Mouse (Mus musculus) left cerebral cortex, adult 2 months (tissue): ENCODE measurements around the gene Calu. TPM values are rescaled to one million over a fixed set of nuclear protein-coding genes. Genes with fewer than 3 reads are reported as not detected.
"Not testable (repeated sequence)": the region's sequence is repeated elsewhere in the genome, so short reads cannot be mapped to it uniquely, and the experiment has no call there.

Source experiments
- DNase-seq, 2 experiments: peaks; one replicate each; pipeline ENCODE4 v3.0.0; 2021 to 2022; ENCODE audit warnings: low spot score in 2 of 2, mixed read lengths in 1 of 2; ENCODE audit errors: extremely low spot score in 1 of 2
- H3K27ac ChIP-seq: fragments of 200-600 bp; 2 replicates; pipeline ENCODE4 v1.8.1; 2022
- H3K4me3 ChIP-seq: fragments of 200-600 bp; 2 replicates; pipeline ENCODE4 v1.8.1; 2022
- CTCF ChIP-seq: fragments of 200-600 bp; IDR thresholded peaks from 2 replicates; pipeline ENCODE4 v1.8.1; 2022; ENCODE audit warnings: antibody characterized with exemption, mild to moderate bottlenecking, moderate library complexity
- intact Hi-C: fragments of 180-260 bp; cut with DNase I; formaldehyde crosslinking; loops from one replicate; pipeline ENCODE4 v1.15.1; 2025
- total RNA-seq, 2 experiments: library from RNA; stranded (reverse); gene quantifications; 2 replicates each; pipeline ENCODE4 v1.2.3; 2021

Gene Calu
- total RNA-seq, 2 experiments from 2014 or later, result 59.5 to 65.2 TPM

DNA sequence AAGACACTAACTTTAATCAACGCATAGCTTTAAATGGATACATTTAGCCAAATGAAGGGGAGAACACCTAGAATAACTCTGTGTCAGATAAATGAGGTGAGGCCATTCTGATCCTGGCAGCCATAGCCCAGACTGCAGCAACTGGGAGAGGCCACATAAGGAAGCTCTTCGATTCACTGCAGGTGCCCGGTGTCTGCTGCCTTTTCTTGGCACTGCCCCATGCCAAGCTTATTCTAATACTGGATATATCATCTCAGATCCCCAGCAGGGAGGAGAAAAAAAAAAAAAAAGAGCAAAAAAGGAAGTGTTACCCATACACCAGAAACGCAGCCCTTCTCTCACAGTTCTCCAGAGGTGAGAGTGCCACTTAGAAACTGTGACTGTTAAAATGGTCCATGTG lies 29.5 kb downstream of the Calu start:
- Histone ChIP-seq H3K27ac (no peak overlapping the region), H3K4me3 (no peak overlapping the region)
- no peak for DNase-seq
- no peak for TF ChIP-seq CTCF
- intact Hi-C loops, result no loop called here

DNA sequence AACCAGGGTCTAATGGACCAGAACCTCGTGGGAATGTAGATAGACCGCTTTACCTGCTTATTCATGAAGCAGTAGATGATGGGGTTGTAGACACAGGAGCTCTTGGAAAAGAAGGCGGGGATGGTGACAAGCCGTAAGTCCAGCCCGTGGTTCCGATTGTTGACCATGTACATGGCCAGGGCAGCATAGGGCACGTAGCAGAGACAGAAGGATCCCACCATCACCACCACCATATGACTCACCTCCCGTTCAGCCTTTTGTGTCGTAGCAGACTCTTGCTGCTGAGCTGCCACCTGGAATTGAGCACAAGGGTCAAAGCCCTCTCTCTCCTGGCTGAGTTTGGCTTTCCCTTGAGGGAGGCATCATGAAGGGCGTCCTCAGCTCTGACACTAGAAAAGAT lies 30.8 kb downstream of the Calu start:
- Histone ChIP-seq H3K27ac (no peak overlapping the region), H3K4me3 (no peak overlapping the region)
- intact Hi-C loops, result no loop called here
- DNase-seq, result no peak
- TF ChIP-seq CTCF, result no peak

DNA sequence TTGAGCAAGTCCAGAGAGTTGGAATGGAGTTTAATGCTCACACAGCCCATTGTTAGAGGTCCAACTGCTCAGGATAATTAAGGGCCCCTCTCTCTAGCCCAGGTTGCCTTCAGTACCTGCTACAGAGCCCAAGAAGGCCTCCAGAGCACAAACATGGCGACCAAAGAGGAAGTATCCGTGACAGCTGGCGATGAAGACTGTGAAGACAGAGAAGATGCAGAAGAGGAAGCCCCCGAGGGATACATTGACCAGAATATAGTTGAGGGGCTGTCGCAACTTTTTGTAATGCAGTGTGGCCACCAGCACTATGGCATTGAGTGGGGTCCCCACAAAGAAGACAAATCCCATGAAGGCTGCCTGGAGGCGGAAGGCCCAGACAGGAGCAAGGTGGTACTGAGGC lies 32.1 kb downstream of the Calu start:
- no peak for TF ChIP-seq CTCF
- intact Hi-C loops, result no loop called here
- DNase-seq, result no peak
- no peak overlapping the region for H3K27ac ChIP-seq
- no peak overlapping the region for H3K4me3 ChIP-seq

DNA sequence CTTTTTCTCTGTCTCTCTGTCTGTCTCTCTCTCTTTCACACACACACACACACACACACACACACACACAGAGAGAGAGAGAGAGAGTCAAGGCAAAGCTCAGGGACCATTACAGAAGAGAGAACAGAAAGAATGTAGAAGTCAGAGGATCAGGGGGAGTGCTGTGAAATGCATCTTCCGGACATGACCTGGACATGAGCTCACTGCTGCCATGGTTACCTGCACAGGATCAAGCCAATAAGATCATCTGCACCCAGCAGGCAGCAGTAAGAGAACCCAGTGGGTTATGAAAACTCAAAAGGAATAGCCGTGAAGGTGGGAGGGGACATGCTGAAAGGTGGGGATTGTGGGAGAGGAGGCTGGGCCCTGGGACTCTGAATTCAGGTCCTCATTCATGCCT lies 34.6 kb downstream of the Calu start:
- H3K27ac ChIP-seq, result no peak overlapping the region
- intact Hi-C loops, result no loop called here
- TF ChIP-seq CTCF, result no peak
- H3K4me3 ChIP-seq, result no peak overlapping the region
- DNase-seq, result no peak

DNA sequence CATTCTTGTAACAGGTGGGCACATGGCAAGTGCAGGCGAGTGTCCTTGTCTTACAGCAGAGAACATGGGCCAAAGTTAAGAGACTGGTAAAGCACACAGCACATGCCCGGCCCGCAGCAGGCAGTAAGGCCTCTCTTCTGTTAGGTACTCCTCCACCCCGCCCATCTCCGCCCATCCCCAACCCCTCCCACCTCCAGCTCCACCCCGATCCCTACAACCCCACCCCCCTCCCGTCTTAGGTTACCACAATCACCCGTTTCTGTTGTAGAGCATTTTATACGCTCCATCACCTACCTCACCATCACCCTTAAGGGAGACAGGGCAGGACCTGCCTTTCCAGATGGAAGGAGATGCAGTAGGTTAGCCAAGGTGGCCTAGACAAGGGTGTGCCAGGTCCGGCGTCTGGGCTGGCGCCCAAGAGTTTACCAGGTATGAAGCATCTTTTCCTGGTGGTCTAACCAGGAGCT lies 40.2 kb downstream of the Calu start, which contains the start of gene Opn1sw:
Opn1sw (minus strand) TSS at position 417 of the 467 bp plus-strand sequence.
- intact Hi-C loops, result no loop called here
- H3K4me3 ChIP-seq, result no peak within 1 kb of the TSS

DNA sequence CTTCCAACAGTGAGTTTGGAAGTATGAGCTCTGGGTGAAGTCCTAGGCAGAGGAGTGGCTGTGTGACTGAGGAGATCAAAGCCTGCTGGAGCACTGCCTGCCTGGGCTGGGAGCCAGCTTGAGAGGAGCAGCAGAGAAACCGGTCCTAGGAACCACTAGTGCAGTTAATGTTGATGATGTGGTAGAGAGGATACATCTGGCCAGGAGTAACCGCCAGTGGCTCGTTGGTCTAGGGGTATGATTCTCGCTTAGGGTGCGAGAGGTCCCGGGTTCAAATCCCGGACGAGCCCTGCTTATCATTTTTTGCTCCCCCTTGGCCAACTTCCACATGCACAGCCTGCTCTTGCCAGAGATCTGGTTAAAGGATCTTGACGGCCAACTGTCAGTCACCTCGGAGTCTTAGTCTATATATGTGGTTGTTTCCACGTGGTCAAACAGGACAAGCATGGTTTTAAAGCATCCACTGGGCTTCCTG lies 40.8 kb downstream of the Calu start:
- no peak overlapping the region for H3K27ac ChIP-seq
- H3K4me3 ChIP-seq, result no peak overlapping the region
- TF ChIP-seq CTCF, result no peak
- DNase-seq, result peak; percentile 68 to 75
- intact Hi-C loops, result no loop called here

More for the DNA sequence above, 40.2 kb downstream of the Calu start, which contains the start of gene Opn1sw:
- no peak for DNase-seq
- no peak within 1 kb of the TSS for H3K27ac ChIP-seq
- TF ChIP-seq CTCF, result no peak

DNA sequence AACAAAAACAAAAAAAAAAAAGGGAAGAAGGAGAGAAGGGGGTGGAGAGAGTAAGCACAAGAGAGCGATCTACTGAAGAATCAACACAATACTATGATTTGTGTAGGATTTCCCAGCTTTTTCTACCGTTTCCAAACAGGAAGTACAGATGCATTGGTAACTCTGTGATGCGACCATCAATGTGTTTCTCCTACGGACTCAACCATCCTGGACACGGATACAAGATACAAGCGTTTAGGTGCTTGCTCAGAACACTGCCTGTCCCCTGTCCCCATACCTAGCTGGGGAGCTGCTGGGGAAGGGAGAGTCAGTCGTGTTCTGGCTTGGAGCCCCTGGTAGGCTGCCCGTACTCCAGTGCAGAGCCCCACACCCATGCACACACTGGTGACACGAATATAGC lies 41.6 kb downstream of the Calu start:
- no peak overlapping the region for H3K27ac ChIP-seq
- TF ChIP-seq CTCF, result no peak
- no peak for DNase-seq
- intact Hi-C loops, result no loop called here
- no peak overlapping the region for H3K4me3 ChIP-seq

DNA sequence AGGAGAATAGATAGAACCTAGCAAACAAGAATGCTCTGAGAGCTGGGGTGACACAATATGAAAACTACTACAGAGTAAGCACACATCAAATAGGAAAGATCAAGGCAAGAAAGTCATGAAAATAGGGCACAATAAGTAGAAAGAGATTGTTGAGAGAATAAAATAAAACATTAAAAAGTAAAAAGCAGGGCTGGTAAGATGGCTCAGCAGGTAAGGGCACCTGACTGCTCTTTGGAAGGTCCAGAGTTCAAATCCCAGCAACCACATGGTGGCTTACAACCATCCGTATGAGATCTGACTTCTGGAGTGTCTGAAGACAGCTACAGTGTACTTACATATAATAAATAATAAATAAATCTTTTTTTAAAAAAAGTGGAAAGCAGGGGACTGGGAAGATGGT lies 42.6 kb downstream of the Calu start:
- DNase-seq, intact Hi-C loops, H3K4me3 ChIP-seq, H3K27ac ChIP-seq: not testable (repeated sequence)

DNA sequence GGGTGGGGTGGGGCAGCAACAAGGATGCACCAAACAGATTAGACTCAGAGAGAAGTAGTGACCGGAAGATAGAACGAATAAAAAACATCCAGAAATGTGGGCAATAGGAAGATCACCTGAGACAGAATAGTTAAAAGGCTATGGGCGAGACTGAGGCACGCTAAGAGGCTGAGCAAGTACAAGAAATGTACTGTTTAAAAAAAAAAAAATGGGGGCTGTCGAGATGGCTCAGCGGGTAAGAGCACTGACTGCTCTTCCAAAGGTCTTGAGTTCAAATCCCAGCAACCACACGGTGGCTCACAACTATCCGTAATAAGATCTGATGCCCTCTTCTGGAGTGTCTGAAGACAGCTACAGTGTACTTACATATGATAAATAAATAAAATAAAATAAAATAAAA lies 43.4 kb downstream of the Calu start:
- H3K4me3 ChIP-seq, DNase-seq, intact Hi-C loops, H3K27ac ChIP-seq: not testable (repeated sequence)

DNA sequence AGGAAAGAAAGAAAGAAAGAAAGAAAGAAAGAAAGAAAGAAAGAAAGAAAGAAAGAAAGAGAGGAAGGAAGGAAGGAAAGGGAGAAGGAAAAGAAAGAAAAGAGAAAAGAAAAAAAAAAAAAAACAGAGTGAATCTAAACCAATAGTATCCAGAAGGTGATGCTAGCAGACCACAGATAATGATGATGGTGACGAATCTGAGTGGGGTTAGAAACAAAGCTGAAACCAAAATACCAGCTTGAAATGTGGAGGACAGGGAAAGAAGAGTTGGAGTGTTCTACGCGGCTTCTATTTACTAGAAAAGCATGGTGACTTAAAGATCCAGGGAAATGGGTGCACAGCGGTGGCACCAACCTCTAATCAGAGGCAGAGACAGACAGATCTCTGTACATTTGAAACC lies 43.9 kb downstream of the Calu start:
- H3K4me3 ChIP-seq, result no peak overlapping the region
- intact Hi-C loops, result no loop called here
- H3K27ac ChIP-seq, result no peak overlapping the region
- no peak for DNase-seq
- TF ChIP-seq CTCF, result peak; percentile 46

DNA sequence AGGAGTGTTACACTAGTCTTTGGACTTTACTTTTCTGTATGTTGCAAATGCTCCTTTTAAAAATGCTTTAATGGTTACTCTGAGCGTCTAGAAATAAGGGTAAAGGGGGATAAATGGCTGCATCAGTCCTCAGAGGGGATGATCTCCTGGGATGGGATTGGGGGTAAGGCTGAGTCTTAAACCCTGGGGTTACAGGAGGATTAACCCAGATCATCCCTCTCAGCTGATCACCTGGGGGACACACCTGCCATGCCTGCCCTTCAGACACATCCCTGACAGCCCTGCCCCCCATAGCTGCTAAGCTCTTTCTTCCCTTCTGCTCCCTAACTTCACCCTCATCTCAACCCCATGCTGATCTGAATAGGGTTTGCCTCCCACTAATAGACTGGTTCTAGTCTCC lies 46.4 kb downstream of the Calu start:
- intact Hi-C loops, result no loop called here
- Histone ChIP-seq H3K27ac (no peak overlapping the region), H3K4me3 (no peak overlapping the region)
- TF ChIP-seq CTCF, result no peak
- DNase-seq, result no peak

DNA sequence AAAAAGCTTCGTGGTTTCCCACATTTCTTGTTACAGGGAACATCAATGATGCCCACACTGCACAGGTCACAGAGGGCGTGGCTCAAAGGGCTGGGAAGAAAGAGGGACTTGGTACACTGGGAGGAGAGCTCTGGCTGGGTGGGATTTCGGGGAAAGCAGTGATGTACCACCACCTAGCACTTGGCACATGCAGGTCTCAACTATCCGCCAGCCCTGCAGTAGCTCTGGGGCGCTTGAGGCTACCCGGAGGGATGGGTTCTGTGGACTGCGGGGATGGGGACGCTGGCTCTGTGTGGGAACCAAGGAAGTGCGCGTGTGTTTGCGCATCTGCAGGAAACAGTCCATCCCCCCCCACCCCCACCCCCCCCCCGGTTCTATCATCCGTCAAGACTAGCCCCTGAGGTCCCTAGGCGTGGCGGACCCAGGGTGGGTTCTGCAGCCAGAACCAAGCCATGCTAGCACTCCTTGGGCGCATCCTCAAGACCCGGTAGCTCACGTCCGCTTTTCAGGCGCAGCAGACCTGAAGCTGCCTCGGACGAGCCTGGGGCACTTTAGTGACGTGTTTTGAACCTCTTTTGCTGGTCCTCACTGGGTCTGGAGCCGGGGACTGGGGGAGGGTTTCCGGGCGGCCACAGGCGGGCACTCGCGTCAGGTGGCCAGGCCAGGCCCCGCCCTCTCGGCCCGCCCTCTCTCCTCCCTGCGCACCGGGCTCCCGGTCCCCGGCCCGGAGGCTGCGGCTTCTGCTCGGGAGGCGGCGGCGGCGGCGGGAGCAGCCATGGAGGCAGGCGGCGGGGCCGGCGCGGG lies 48.2 kb downstream of the Calu start, which contains the start of gene Ccdc136:
Ccdc136 (plus strand) TSS at position 400 of the 804 bp plus-strand sequence.
- intact Hi-C loops, result no loop called here
- DNase-seq, result peak; percentile 82 to 85

More for the DNA sequence above, 48.2 kb downstream of the Calu start, which contains the start of gene Ccdc136:
- Histone ChIP-seq H3K27ac (peak within 1 kb of the TSS; percentile 88), H3K4me3 (peak within 1 kb of the TSS; percentile 84)
- TF ChIP-seq CTCF, result no peak
